Mouse (Mus musculus) limb, embryonic 14.5 days (tissue): ENCODE data around the gene Zfp639. TPM values are rescaled to one million over a fixed set of nuclear protein-coding genes. Genes with fewer than 3 reads are reported as not detected.

ENCODE experiments used
- ATAC-seq: fragments of 200-750 bp; cut with Nextera tagmentation; 2 replicates; pipeline ENCODE4 v1.8.0; 2017; ENCODE audit warnings: low read depth, moderate number of reproducible peaks, moderate TSS enrichment; ENCODE audit not compliant: low FRiP score
- DNase-seq: peaks from one replicate; pipeline ENCODE4 v3.0.0-alpha.2; 2015; ENCODE audit warnings: low spot score
- H3K27ac ChIP-seq: fragments of 300-500 bp; sonication (generic); replicated peaks from 2 replicates; pipeline ENCODE4 v1.5.1; 2014; ENCODE audit warnings: low read depth, mild to moderate bottlenecking, low read length, moderate library complexity, mixed read lengths
- H3K27me3 ChIP-seq: fragments of 300-500 bp; sonication (generic); 2 replicates; pipeline ENCODE4 v1.6.1; 2014; ENCODE audit warnings: low read length, mixed read lengths; ENCODE audit not compliant: control insufficient read depth, insufficient read depth
- H3K36me3 ChIP-seq: fragments of 300-500 bp; sonication (generic); 2 replicates; pipeline ENCODE4 v1.6.1; 2014; ENCODE audit warnings: mild to moderate bottlenecking, low read length, moderate library complexity, mixed read lengths; ENCODE audit not compliant: control insufficient read depth, insufficient read depth
- H3K4me1 ChIP-seq: fragments of 300-500 bp; sonication (generic); 2 replicates; pipeline ENCODE4 v1.6.1; 2014; ENCODE audit warnings: antibody characterized with exemption, low read length, mixed read lengths; ENCODE audit not compliant: control insufficient read depth, insufficient read depth
- H3K4me2 ChIP-seq: fragments of 300-500 bp; sonication (generic); replicated peaks from 2 replicates; pipeline ENCODE4 v1.6.1; 2014; ENCODE audit warnings: low read depth, mild to moderate bottlenecking, low read length, moderate library complexity; ENCODE audit not compliant: severe bottlenecking
- H3K4me3 ChIP-seq: fragments of 300-500 bp; sonication (generic); replicated peaks from 2 replicates; pipeline ENCODE4 v1.5.1; 2014; ENCODE audit warnings: low read length
- H3K9ac ChIP-seq: fragments of 300-500 bp; sonication (generic); 2 replicates; pipeline ENCODE4 v1.6.1; 2014; ENCODE audit warnings: mild to moderate bottlenecking, low read depth, low read length, moderate library complexity; ENCODE audit not compliant: severe bottlenecking
- H3K9me3 ChIP-seq: fragments of 300-500 bp; sonication (generic); 2 replicates; pipeline ENCODE4 v1.6.1; 2016; ENCODE audit warnings: low read length; ENCODE audit not compliant: control insufficient read depth
- POLR2A ChIP-seq: fragments of 200-500 bp; IDR thresholded peaks from 2 replicates; pipeline ENCODE4 v1.8.0; 2012; ENCODE audit warnings: inconsistent platforms, mild to moderate bottlenecking, moderate library complexity, borderline replicate concordance; ENCODE audit not compliant: insufficient read depth, insufficient read length; ENCODE audit errors: extremely low read depth
- WGBS: fragments of 180-500 bp; shearing (Covaris S2); extraction: QIAGEN DNeasy Blood & Tissue Kit; methylation state at CpG from one replicate; pipeline ENCODE4 v1.1.7; 2014; 5-methylcytosine and 5-hydroxymethylcytosine counted together
- polyA plus RNA-seq, 2 experiments: library from polyadenylated mRNA; depleted of rRNA in 1 of 2; stranded (reverse) in 1 of 2; unstranded in 1 of 2; fragments of >200 nt; fragmentation: Nextera tagmentation in 1 of 2; extraction: Ambion mirVana in 1 of 2; gene quantifications; 2 replicates each; pipeline versions ENCODE4 v1.2.1 to v1.2.3; 2012 to 2014

The Zfp639 gene
- polyA plus RNA-seq, 2 experiments: 48.1 to 61.5 TPM

DNA sequence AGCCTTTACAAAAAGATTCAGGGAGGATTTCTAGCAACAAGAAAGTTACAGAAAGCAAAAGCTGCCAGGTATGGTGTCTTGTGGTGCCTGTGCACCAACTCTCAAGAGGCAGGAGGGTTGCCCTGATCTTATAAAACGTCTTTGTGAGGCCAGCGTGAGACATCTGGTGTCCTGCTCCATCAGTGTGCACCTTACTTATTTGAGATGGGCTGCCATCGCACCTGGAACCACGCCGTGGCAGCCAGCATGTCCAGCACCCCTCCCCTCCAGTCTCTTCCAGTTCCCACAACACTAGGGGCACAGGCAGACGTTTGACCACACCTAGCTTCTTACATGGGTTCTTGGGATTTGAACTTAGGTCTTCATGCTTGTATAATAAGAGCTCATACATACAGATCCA lies 21.9 kb upstream of the Zfp639 start:
- H3K4me3 ChIP-seq: no peak overlapping the region
- H3K27me3 ChIP-seq: no peaks in the 10 kb centered on the region
- no peak for DNase-seq
- H3K9ac ChIP-seq: no peak overlapping the region
- H3K36me3 ChIP-seq: no peaks in the 10 kb centered on the region
- no peak overlapping the region for H3K4me2 ChIP-seq
- no peak for ATAC-seq
- no peak for TF ChIP-seq POLR2A
- WGBS: 77% methylated on average over 6 of the region's 6 CpGs
- H3K27ac ChIP-seq: no peak overlapping the region
- H3K4me1 ChIP-seq: no peaks in the 10 kb centered on the region
- no peaks in the 10 kb centered on the region for H3K9me3 ChIP-seq

DNA sequence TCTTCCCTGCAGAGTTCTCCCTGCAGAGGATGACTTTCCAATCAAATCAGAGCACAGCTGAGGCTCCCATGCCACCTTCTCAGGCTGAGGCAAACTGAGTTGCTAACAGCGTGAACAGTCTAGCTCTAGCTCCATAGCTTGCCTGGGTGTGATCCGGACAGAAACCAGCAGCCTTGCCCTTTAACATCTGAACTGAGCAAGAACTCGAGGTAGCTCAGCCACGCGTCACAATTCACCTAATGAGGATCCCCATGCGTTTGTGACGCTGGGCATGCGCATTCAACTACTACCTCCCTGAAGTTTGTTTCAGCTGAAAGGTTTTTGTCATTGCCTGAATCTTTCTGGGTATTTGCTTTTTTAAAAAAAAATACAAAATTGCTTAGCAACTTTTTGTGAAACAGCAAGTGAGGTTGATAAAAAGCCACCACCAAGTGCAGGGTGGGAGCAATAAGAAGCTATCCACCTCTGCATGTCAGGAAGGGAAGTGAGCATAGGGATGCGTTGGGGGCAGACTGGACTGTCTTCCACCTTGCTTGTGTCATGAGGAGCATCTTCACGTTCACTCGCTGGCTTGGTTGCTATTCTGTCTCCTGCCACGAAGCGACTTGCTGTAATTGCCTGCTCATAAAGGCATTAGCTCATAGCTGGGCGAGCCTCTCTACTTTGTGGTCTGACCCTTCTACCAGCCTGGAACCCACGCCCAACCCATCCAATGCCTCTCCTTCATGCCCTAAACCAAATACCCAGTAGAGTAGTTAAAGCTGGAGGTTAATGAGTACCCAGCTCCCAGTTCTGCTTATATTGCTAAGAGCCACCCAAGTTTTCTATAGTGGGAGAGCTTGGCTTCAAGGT lies 19.8 kb upstream of the Zfp639 start:
- DNase-seq: no peak
- Histone ChIP-seq H3K27ac (no peak overlapping the region), H3K36me3 (no peaks in the 10 kb centered on the region), H3K27me3 (no peaks in the 10 kb centered on the region), H3K9me3 (no peaks in the 10 kb centered on the region), H3K4me2 (no peak overlapping the region), H3K4me3 (no peak overlapping the region), H3K4me1 (no peaks in the 10 kb centered on the region), H3K9ac (no peak overlapping the region)
- TF ChIP-seq POLR2A: no peak
- 66% methylated on average over 15 of the region's 15 CpGs for whole genome bisulfite sequencing
- ATAC-seq: no peak

DNA sequence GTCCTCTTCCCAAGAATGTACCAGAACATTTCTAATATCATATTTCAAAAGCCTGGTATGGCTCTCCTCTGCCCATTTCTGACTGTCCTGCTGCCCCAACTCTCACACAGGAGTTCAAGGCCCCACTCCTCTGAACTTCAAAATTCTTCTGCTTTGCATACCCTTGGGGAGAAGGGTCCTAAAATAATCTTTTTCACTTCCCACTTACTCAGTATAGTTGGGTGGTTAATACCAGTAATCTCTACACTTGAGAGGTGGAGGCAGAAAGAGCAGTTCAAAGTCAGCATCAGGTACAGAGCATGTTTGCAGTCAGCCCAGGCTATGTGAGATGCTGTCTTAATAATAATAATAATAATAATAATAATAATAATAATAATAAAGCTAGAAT lies 19.1 kb upstream of the Zfp639 start:
- Histone ChIP-seq H3K4me3 (no peak overlapping the region), H3K9me3 (no peaks in the 10 kb centered on the region), H3K9ac (no peak overlapping the region), H3K27me3 (no peaks in the 10 kb centered on the region), H3K27ac (no peak overlapping the region), H3K36me3 (no peaks in the 10 kb centered on the region), H3K4me1 (no peaks in the 10 kb centered on the region), H3K4me2 (no peak overlapping the region)
- DNase-seq (no peak), ATAC-seq (no peak)
- no peak for TF ChIP-seq POLR2A

DNA sequence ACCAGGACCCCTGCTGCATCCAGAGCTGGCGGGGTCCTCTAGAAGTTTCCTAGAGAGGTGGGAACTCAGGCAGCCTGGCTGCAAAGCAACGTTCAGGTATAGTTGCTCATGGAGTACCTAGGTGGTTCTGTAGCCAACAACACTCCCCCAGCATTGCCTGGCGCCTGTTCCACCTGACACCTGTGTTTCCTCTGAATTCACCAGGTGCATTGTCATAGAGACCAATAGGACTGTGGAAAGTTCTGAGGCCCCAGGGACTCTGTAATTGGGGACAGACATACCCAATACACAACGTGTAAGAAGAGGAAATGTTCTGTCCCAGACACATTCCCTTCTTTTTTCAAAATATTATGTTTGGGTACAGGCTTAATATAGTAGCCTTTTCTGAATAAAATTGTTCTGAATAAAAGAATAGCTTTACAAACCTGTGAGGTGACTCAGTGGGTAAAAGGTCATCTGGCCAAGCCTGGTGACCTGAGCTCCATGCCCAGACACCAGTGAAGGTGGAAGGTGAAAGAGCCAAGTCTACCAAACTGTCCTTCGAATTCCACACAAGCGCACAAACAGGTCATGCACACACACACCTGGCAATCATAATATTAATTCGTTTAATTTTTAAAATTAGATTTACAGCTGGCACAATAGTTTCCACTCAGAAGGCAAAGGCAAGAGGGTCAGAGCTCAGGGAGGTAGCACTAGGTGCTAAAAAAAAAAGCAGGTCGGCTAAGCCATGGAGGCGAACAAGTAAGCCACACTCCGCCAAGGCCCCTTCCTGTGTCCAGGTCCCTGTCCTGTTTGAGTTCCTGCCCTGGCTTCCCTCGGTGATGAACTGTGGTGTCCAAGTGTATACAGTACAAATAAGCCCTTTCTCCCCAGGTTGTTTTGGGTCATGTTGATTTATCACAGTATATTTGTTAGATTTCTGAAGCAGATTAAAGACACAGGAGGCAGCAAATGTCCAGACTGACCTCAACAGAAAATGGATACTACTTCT lies 17.7 kb upstream of the Zfp639 start, which contains the start of gene Kcnmb3:
Gene Kcnmb3, minus strand, starts transcription at position 135 of the 994 bp plus-strand sequence.
- Histone ChIP-seq H3K27ac (no peak within 1 kb of the TSS), H3K9me3 (no peaks in the 10 kb centered on the region), H3K4me1 (no peaks in the 10 kb centered on the region), H3K36me3 (no peaks in the 10 kb centered on the region), H3K9ac (no peak within 1 kb of the TSS), H3K4me2 (no peak within 1 kb of the TSS), H3K27me3 (no peaks in the 10 kb centered on the region), H3K4me3 (no peak within 1 kb of the TSS)
- WGBS: 73% methylated on average over 11 of the region's 11 CpGs
- TF ChIP-seq POLR2A: no peak
- DNase-seq: no peak
- ATAC-seq: no peak

DNA sequence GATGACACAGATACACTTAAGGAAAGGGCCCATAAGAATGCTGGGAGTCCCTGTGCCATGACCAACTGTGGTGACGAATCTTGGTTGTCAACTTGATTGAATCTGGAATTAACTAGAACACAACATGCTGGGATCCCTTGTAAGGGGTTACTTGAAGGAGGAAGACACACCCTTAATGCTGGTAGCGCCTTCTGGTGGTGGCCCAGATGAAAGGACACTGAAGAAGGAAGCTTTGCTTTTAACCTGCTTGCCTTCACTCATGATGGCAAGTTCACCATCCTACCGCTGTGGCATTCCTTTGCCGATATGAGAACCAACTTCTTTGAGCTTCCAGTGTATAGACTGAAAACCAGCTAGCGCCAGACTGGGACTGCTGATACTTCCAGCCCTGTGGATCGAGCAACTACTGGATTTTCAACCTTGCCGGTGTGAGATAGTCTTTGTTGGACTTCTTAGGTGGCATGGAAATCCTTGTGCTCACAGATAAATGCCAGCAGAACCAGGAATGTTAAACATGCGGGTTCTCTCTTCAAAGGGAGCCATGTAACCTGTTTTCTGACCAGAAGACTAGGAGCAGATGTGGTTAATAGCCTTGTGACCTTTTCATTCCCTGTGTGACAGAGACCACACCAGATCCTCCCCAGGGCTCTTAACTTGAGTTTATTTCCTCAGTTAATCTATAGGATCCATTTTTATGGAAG lies 15.5 kb upstream of the Zfp639 start:
- Histone ChIP-seq H3K9ac (no peak overlapping the region), H3K36me3 (no peaks in the 10 kb centered on the region), H3K27me3 (no peaks in the 10 kb centered on the region), H3K4me2 (no peak overlapping the region), H3K27ac (no peak overlapping the region), H3K4me1 (no peaks in the 10 kb centered on the region), H3K9me3 (no peaks in the 10 kb centered on the region), H3K4me3 (no peak overlapping the region)
- ATAC-seq: no peak
- no peak for DNase-seq
- no peak for TF ChIP-seq POLR2A
- WGBS: 73% methylated on average over 8 of the region's 8 CpGs
